Comparison of ENCODE assay signal across 8 mouse cellular contexts in genomic region chr2:117119291-117120245, GRCm38 (mm10). TPM values are rescaled to one million over a fixed set of nuclear protein-coding genes. Genes with fewer than 3 reads are reported as not detected.
A peak's percentile ranks its signal among the peaks of the same experiment; 100 is the strongest.
DNase-seq lines count a peak whose midpoint lies in the region; ATAC-seq and TF ChIP-seq lines count a peak whose summit lies in the region.

No protein-coding gene starts in this region.

- peak; percentile 4 for ATAC-seq in activated CD4-positive, CD25-positive, alpha-beta regulatory T cell, adult 4 months
- ATAC-seq in hindbrain, embryonic 16.5 days: peak; percentile 49

- H3K27me3 ChIP-seq in hindbrain, embryonic 16.5 days (replicated peaks; ENCODE audit: control insufficient read depth, insufficient read depth, low read length): no peaks in the 10 kb centered on the region

- WGBS in hindbrain, embryonic 16.5 days: 3% methylated on average over 30 of the region's 30 CpGs

- intact Hi-C loops in gastrocnemius, adult 2 months (cut with DNase I): loop anchor here (2.0 to 5.0 kb wide), 2 partner anchors 59 to 222 kb away; no protein-coding TSS in a partner anchor

- no peak for TF ChIP-seq CTCF in gastrocnemius, adult 2 months (IDR thresholded peaks at IDR 0.05)

- peak overlapping the region; percentile 98 for H3K27ac ChIP-seq in gastrocnemius, adult 2 months
- H3K27ac ChIP-seq in hindbrain, embryonic 16.5 days (ENCODE audit: low read depth, low read length): peak overlapping the region; percentile 100

- no peaks in the 10 kb centered on the region for H3K36me3 ChIP-seq in hindbrain, embryonic 16.5 days (ENCODE audit: control insufficient read depth, insufficient read depth, low read length)

- peak overlapping the region; percentile 99 for H3K9ac ChIP-seq in hindbrain, embryonic 16.5 days (ENCODE audit: low read depth, low read length)

- DNase-seq in cerebellum, postnatal 4 days (ENCODE audit: low spot score in 2 of 2): peak; percentile 34 to 71
- peak; percentile 80 for DNase-seq in gastrocnemius, adult 2 months
- DNase-seq in left cerebral cortex, adult 18-20 months (ENCODE audit: low spot score in 2 of 2): peak; percentile 81 to 86
- DNase-seq in lung, postnatal 36 days: peak; percentile 87
- DNase-seq in right cerebral cortex, adult 18-20 months: peak; percentile 90
- DNase-seq in urinary bladder, postnatal 14 days (ENCODE audit: low spot score): peak; percentile 74

- H3K4me2 ChIP-seq in hindbrain, embryonic 16.5 days (ENCODE audit: low read length): peak overlapping the region; percentile 88

- H3K9me3 ChIP-seq in hindbrain, embryonic 16.5 days (ENCODE audit: control insufficient read depth, low read length): no peaks in the 10 kb centered on the region

- peak overlapping the region; percentile 82 for H3K4me3 ChIP-seq in gastrocnemius, adult 2 months
- peak overlapping the region; percentile 95 for H3K4me3 ChIP-seq in hindbrain, embryonic 16.5 days (ENCODE audit: low read length)

- H3K4me1 ChIP-seq in hindbrain, embryonic 16.5 days (ENCODE audit: control insufficient read depth, insufficient read depth, low read depth, low read length): peaks cover 14% of the 10 kb centered on the region

RNA-seq across cellular contexts. Expression of gene Spred1, which starts 1.6 kb away (rescaled TPM):
- 1 to 10 TPM; 1.8 to 2.2 TPM for polyA plus RNA-seq in activated CD4-positive, CD25-positive, alpha-beta regulatory T cell, adult 4 months (2017; shearing (Covaris generic))
- total RNA-seq in gastrocnemius, adult 2 months (2021): 1 to 10 TPM; 5.0 to 7.3 TPM
- polyA plus RNA-seq in hindbrain, embryonic 16.5 days (2015; fragmentation: Nextera tagmentation; extraction: Ambion mirVana): 7.4 and 7.7 TPM in 2 replicates
- 100 to 1,000 TPM; 169 to 186 TPM for total RNA-seq in left cerebral cortex, adult 18-20 months (2021)

Comparison
In these comparisons a context has a peak if more than half of its experiments do, and no peak if none do; other contexts are left out.
1. Peak in every context shown above with its lines: DNase-seq, ATAC-seq, H3K4me3 ChIP-seq and H3K27ac ChIP-seq.
2. RNA of gene Spred1, which starts 1.6 kb away (total RNA-seq): 169 to 186 TPM in left cerebral cortex, adult 18-20 months; 5.0 to 7.3 TPM in gastrocnemius, adult 2 months; every median in the first group is over 10 times any median in the second.